Mouse (Mus musculus): Measurements from ENCODE around the gene Wdr31. TPM values are rescaled to one million over a fixed set of nuclear protein-coding genes. Genes with fewer than 3 reads are reported as not detected.

Gene Wdr31
- total and polyA plus RNA-seq, 3 experiments: 3.0 to 5.0 (median 3.8) TPM

GRCm38 (mm10) chr4:62475793-62476192, 5.1 kb upstream of the Wdr31 start:
- Histone ChIP-seq H3K9me3 (replicated peaks; ENCODE audit: low read length) (no peaks in the 10 kb centered on the region), H3K9ac (ENCODE audit: insufficient read depth, low read depth) (no peak overlapping the region), H3K4me3 (replicated peaks in 1 of 3; ENCODE audit: low read depth in 2 of 3, low read length in 2 of 3, poor library complexity in 1 of 3) (no peak overlapping the region), H3K27ac (ENCODE audit: insufficient read depth, low read depth) (no peak overlapping the region), H3K79me2 (replicated peaks; ENCODE audit: control insufficient read depth, extremely low read depth, insufficient read depth, poor library complexity, severe bottlenecking) (no peaks in the 10 kb centered on the region), H3K36me3 (replicated peaks in 1 of 2; ENCODE audit: control insufficient read depth in 1 of 2, insufficient read depth in 1 of 2, low read length in 1 of 2) (no peaks in the 10 kb centered on the region), H3K27me3 (replicated peaks) (no peaks in the 10 kb centered on the region), H3K4me2 (ENCODE audit: insufficient read depth, low read depth, poor library complexity, severe bottlenecking) (no peak overlapping the region), H3K4me1 (ENCODE audit: control insufficient read depth in 1 of 2, insufficient read depth in 2 of 2) (peaks cover 11 to 33% of the 10 kb centered on the region in 2 experiments)
- in situ Hi-C loops (cut with MboI; ENCODE audit: low pct_ligation_motif_present, low pct_unique_long_range_greater_than_20kb, low sequenced_read_pairs) (no loop called here), dilution Hi-C loops (cut with MboI; ENCODE audit: extremely low pct_ligation_motif_present, extremely low pct_unique_long_range_greater_than_20kb, low sequenced_read_pairs) (no loop called here)
- no peak for TF ChIP-seq MAZ (IDR thresholded peaks at IDR 0.05; ENCODE audit: low read depth, low read length)
- no peak for TF ChIP-seq SMC3 (IDR thresholded peaks at IDR 0.05; ENCODE audit: low read depth, low read length)
- TF ChIP-seq NELFE (IDR thresholded peaks at IDR 0.05; ENCODE audit: low read depth, low read length): no peak
- no peak for TF ChIP-seq UBTF (IDR thresholded peaks at IDR 0.05; ENCODE audit: low read depth, low read length)
- TF ChIP-seq ZKSCAN1 (IDR thresholded peaks at IDR 0.05; ENCODE audit: borderline replicate concordance, low read depth, low read length): no peak
- TF ChIP-seq BHLHE40 (IDR thresholded peaks at IDR 0.05; ENCODE audit: low read depth, low read length): no peak
- TF ChIP-seq ZNF384 (IDR thresholded peaks at IDR 0.05; ENCODE audit: low read depth, low read length): no peak
- TF ChIP-seq ZMIZ1 (IDR thresholded peaks at IDR 0.05; ENCODE audit: low read depth, low read length): no peak
- TF ChIP-seq RAD21 (IDR thresholded peaks at IDR 0.05; ENCODE audit: low read depth, low read length): no peak
- TF ChIP-seq POLR2AphosphoS2 (IDR thresholded peaks at IDR 0.05; ENCODE audit: low read depth, low read length): no peak
- TF ChIP-seq USF1 (IDR thresholded peaks at IDR 0.05; ENCODE audit: low read depth, low read length): no peak
- TF ChIP-seq ETS1 (conservative IDR thresholded peaks at IDR 0.05; ENCODE audit: low read depth, low read length): no peak
- TF ChIP-seq KAT2A (IDR thresholded peaks at IDR 0.05; ENCODE audit: insufficient replicate concordance, low read length): no peak
- DNase-seq (ENCODE audit: extremely low read depth): no peak

DNA sequence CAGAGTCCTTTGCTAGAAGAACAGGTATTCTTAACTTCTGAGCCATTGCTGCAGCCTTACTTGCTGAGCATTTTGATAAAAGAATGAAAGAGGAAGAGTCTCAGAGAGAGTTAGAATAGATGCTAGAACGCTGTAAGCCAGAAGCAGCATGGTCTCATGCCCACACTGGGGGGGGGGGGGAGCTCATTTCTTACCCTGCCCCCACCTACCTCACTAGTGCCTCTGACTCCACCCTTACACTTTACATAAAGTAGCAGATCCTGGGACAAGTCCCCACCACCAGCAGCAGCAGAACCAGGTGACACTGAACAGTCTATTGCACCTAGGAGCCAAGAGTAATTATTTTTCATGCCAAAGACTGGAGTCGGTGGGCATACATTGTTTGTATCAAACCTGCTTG, 4.4 kb upstream of the Wdr31 start:
- H3K4me3 ChIP-seq (replicated peaks in 1 of 3; ENCODE audit: low read depth in 2 of 3, low read length in 2 of 3, poor library complexity in 1 of 3): no peak overlapping the region
- no peaks in the 10 kb centered on the region for H3K36me3 ChIP-seq (replicated peaks in 1 of 2; ENCODE audit: control insufficient read depth in 1 of 2, insufficient read depth in 1 of 2, low read length in 1 of 2)
- dilution Hi-C loops (cut with MboI; ENCODE audit: extremely low pct_ligation_motif_present, extremely low pct_unique_long_range_greater_than_20kb, low sequenced_read_pairs): no loop called here
- in situ Hi-C loops (cut with MboI; ENCODE audit: low pct_ligation_motif_present, low pct_unique_long_range_greater_than_20kb, low sequenced_read_pairs): no loop called here
- no peaks in the 10 kb centered on the region for H3K27me3 ChIP-seq (replicated peaks)
- H3K79me2 ChIP-seq (replicated peaks; ENCODE audit: control insufficient read depth, extremely low read depth, insufficient read depth, poor library complexity, severe bottlenecking): no peaks in the 10 kb centered on the region
- H3K4me2 ChIP-seq (ENCODE audit: insufficient read depth, low read depth, poor library complexity, severe bottlenecking): no peak overlapping the region
- H3K9me3 ChIP-seq (replicated peaks; ENCODE audit: low read length): no peaks in the 10 kb centered on the region
- peaks cover 10 to 32% of the 10 kb centered on the region in 2 experiments for H3K4me1 ChIP-seq (ENCODE audit: control insufficient read depth in 1 of 2, insufficient read depth in 2 of 2)
- TF ChIP-seq SIN3A (IDR thresholded peaks at IDR 0.05; ENCODE audit: low read length): no peak
- no peak for TF ChIP-seq CHD2 (IDR thresholded peaks at IDR 0.05; ENCODE audit: low read length)
- TF ChIP-seq MYC (IDR thresholded peaks at IDR 0.05; ENCODE audit: low read depth, low read length): no peak
- TF ChIP-seq MEF2A (IDR thresholded peaks at IDR 0.05; ENCODE audit: borderline replicate concordance, low read depth, low read length): no peak
- no peak for TF ChIP-seq ZKSCAN1 (IDR thresholded peaks at IDR 0.05; ENCODE audit: borderline replicate concordance, low read depth, low read length)
- no peak for TF ChIP-seq JUND (conservative IDR thresholded peaks at IDR 0.05; ENCODE audit: low read depth, low read length)
- TF ChIP-seq PAX5 (IDR thresholded peaks at IDR 0.05; ENCODE audit: low read length): no peak
- no peak overlapping the region for H3K9ac ChIP-seq (ENCODE audit: insufficient read depth, low read depth)
- no peak for DNase-seq (ENCODE audit: extremely low read depth)
- no peak overlapping the region for H3K27ac ChIP-seq (ENCODE audit: insufficient read depth, low read depth)
